ENCODE assay signal across 19 mouse cellular contexts in the genomic region with DNA sequence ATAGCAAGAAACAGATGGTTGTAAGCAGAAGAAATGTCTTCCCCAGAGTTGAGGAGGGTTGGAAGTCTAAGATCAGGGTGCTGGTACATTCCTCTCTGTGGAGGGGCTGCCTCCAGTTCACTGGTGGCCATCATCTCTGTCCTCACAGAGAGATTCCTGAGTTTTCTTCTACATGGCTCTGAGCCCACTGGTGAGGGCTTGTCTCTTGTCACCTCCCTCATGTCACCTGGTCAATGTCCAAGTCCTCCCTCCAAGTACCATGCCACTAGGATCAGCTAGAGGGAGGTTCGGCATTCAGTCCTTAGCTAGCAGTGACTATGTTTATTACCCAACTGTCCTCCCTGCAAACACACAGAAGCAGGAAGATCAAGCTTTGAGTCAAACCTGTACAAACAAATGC.
DNase-seq lines count a peak whose midpoint lies in the region; ATAC-seq and TF ChIP-seq lines count a peak whose summit lies in the region.
"Had no signal": no experiment of that assay in that cellular context is flagged by ENCODE, and none has a peak within 500 bp of the region (broad histone marks: within the 10 kb centered on the region; RNA-seq: fewer than 3 reads in every experiment).

No protein-coding gene starts in this region.

- intact Hi-C loops in heart, postnatal 14 days (cut with DNase I): no loop called here

- no peak overlapping the region for H3K4me2 ChIP-seq in embryonic facial prominence, embryonic 12.5 days (replicated peaks)
- no peak overlapping the region for H3K4me2 ChIP-seq in hindbrain, postnatal 0 days (ENCODE audit: low read depth, low read length)
- H3K4me2 ChIP-seq: embryonic facial prominence, embryonic 13.5 days; forebrain, embryonic 12.5 days; hindbrain, embryonic 14.5 days had no signal

- no peak overlapping the region for H3K4me3 ChIP-seq in embryonic facial prominence, embryonic 10.5 days
- no peak overlapping the region for H3K4me3 ChIP-seq in embryonic facial prominence, embryonic 12.5 days
- no peak overlapping the region for H3K4me3 ChIP-seq in hindbrain, postnatal 0 days (ENCODE audit: low read length)
- H3K4me3 ChIP-seq: embryonic facial prominence, embryonic 13.5 days; forebrain, embryonic 12.5 days; heart, embryonic 10.5 days; hindbrain, embryonic 10.5 days had no signal

- no peaks in the 10 kb centered on the region for H3K9me3 ChIP-seq in embryonic facial prominence, embryonic 10.5 days
- no peaks in the 10 kb centered on the region for H3K9me3 ChIP-seq in embryonic facial prominence, embryonic 12.5 days
- no peaks in the 10 kb centered on the region for H3K9me3 ChIP-seq in hindbrain, postnatal 0 days (ENCODE audit: low read length)
- H3K9me3 ChIP-seq: embryonic facial prominence, embryonic 13.5 days; forebrain, embryonic 12.5 days; heart, embryonic 10.5 days; hindbrain, embryonic 10.5 days had no signal

- WGBS in embryonic facial prominence, embryonic 10.5 days: 85% methylated on average over 1 of the region's 1 CpGs
- WGBS in embryonic facial prominence, embryonic 12.5 days: 88% methylated on average over 1 of the region's 1 CpGs
- 70% methylated on average over 1 of the region's 1 CpGs for WGBS in hindbrain, postnatal 0 days

- TF ChIP-seq CTCF in hindbrain, postnatal 0 days (IDR thresholded peaks at IDR 0.05; ENCODE audit: low read depth): no peak

- H3K4me1 ChIP-seq in embryonic facial prominence, embryonic 10.5 days: peaks cover 35% of the 10 kb centered on the region
- peaks cover 22% of the 10 kb centered on the region for H3K4me1 ChIP-seq in embryonic facial prominence, embryonic 12.5 days
- H3K4me1 ChIP-seq in hindbrain, postnatal 0 days (ENCODE audit: insufficient read depth, low read length): no peaks in the 10 kb centered on the region

- H3K27me3 ChIP-seq in embryonic facial prominence, embryonic 10.5 days (replicated peaks; ENCODE audit: low read depth, poor library complexity, severe bottlenecking): no peaks in the 10 kb centered on the region
- no peaks in the 10 kb centered on the region for H3K27me3 ChIP-seq in embryonic facial prominence, embryonic 12.5 days
- no peaks in the 10 kb centered on the region for H3K27me3 ChIP-seq in hindbrain, postnatal 0 days (ENCODE audit: insufficient read depth, low read length)
- H3K27me3 ChIP-seq: embryonic facial prominence, embryonic 13.5 days; forebrain, embryonic 12.5 days had no signal

- H3K27ac ChIP-seq in embryonic facial prominence, embryonic 10.5 days (replicated peaks): peak overlapping the region; percentile 44
- 0 out of 2 replicates have a peak overlapping the region, but pooled peaks have one; percentile 7 for H3K27ac ChIP-seq in embryonic facial prominence, embryonic 12.5 days
- no peak overlapping the region for H3K27ac ChIP-seq in hindbrain, postnatal 0 days
- H3K27ac ChIP-seq: embryonic facial prominence, embryonic 13.5 days; forebrain, embryonic 12.5 days; heart, embryonic 10.5 days; hindbrain, embryonic 10.5 days; hindbrain, embryonic 14.5 days had no signal

- ATAC-seq in embryonic facial prominence, embryonic 12.5 days (ENCODE audit: insufficient number of reproducible peaks, insufficient read depth, low FRiP score, low TSS enrichment): no peak
- no peak for ATAC-seq in hindbrain, postnatal 0 days
- ATAC-seq: forebrain, postnatal 0 days; intestine, embryonic 16.5 days had no signal

- peak; percentile 76 for DNase-seq in heart, adult 11 months
- DNase-seq in heart, postnatal 14 days: no peak
- peak; percentile 5 to 33 for DNase-seq in lung, adult 18-20 months
- no peak for DNase-seq in lung, postnatal 4 days
- no peak for DNase-seq in embryonic facial prominence, embryonic 10.5 days (ENCODE audit: low spot score)
- DNase-seq in hindbrain, postnatal 0 days (ENCODE audit: low spot score): no peak
- DNase-seq: adrenal gland, adult 2 months; adrenal gland, postnatal 25 days; cerebellum, adult 9-11 months; embryo, embryonic 11 days; forebrain, postnatal 0 days; gastrocnemius, postnatal 25 days had no signal

- no peak overlapping the region for H3K9ac ChIP-seq in embryonic facial prominence, embryonic 12.5 days
- H3K9ac ChIP-seq in hindbrain, postnatal 0 days (replicated peaks; ENCODE audit: low read length): no peak overlapping the region
- H3K9ac ChIP-seq: embryonic facial prominence, embryonic 13.5 days; forebrain, embryonic 12.5 days; forebrain, postnatal 0 days; hindbrain, embryonic 14.5 days had no signal

- no peaks in the 10 kb centered on the region for H3K36me3 ChIP-seq in embryonic facial prominence, embryonic 10.5 days (replicated peaks)
- no peaks in the 10 kb centered on the region for H3K36me3 ChIP-seq in embryonic facial prominence, embryonic 12.5 days
- H3K36me3 ChIP-seq in hindbrain, postnatal 0 days (ENCODE audit: insufficient read depth, low read length): no peaks in the 10 kb centered on the region
- H3K36me3 ChIP-seq: embryonic facial prominence, embryonic 13.5 days; forebrain, embryonic 12.5 days; heart, embryonic 10.5 days; hindbrain, embryonic 10.5 days had no signal

Comparison
In these comparisons a context has a peak if more than half of its experiments do, and no peak if none do; other contexts are left out.
1. DNase-seq: peak in heart, adult 11 months (single experiment) and lung, adult 18-20 months (2 of 2); none in heart, postnatal 14 days (0 of 2), lung, postnatal 4 days (0 of 2), embryonic facial prominence, embryonic 10.5 days (single experiment) and hindbrain, postnatal 0 days (single experiment).